Mouse (Mus musculus): Measurements from ENCODE around the gene Gab1.

DNA sequence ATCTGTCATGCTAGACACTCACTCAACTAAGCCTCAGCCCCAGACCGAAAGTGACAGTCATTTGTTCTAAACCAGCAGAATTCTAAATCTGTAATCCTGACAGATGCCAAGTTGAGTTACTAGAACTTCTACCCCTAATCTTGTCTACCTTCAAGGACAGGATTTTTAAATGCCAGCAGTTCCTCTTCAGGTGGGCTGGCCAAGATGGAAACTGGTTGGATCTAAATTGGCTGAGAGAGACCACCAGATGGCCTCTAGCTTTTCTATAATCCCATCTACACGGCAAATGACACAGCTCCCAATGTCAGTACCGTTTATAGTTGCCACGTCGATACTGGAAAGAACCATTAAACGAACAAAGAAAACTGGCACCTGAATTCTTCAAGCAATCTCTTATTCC lies 8.9 kb downstream of the Gab1 start:
- no peak for TF ChIP-seq CHD1 (IDR thresholded peaks at IDR 0.05; ENCODE audit: low read depth, low read length)
- no peak for TF ChIP-seq ELF1 (IDR thresholded peaks at IDR 0.05; ENCODE audit: low read depth, low read length)
- no peak for TF ChIP-seq POLR2AphosphoS5 (IDR thresholded peaks at IDR 0.05; ENCODE audit: borderline replicate concordance, low read depth, low read length)
- no peak for TF ChIP-seq SIN3A (IDR thresholded peaks at IDR 0.05; ENCODE audit: low read length)
